Mouse (Mus musculus) megakaryocyte progenitor cell, adult 5-6 weeks (primary cell): ENCODE data around the gene Slc8b1. TPM values are rescaled to one million over a fixed set of nuclear protein-coding genes. Genes with fewer than 3 reads are reported as not detected.
A peak's percentile ranks its signal among the peaks of the same experiment; 100 is the strongest.

ENCODE experiments used
- ATAC-seq: replicated peaks from 2 replicates; pipeline ENCODE4 v1.8.0; 2016; ENCODE audit warnings: mild to moderate bottlenecking, moderate TSS enrichment, inconsistent platforms; ENCODE audit not compliant: poor library complexity
- total RNA-seq, 2 experiments: library from RNA; stranded (forward) in 1 of 2; stranded (reverse) in 1 of 2; fragments of 157-497, 149-512 nt in 1 of 2; fragments of 200-1000 nt in 1 of 2; gene quantifications; 2 replicates each; pipeline versions ENCODE4 v1.2.3 to v1.2.4; 2015 to 2017

The Slc8b1 gene
- total RNA-seq, 2 experiments from 2014 or later = 21.1 to 32.5 TPM

GRCm38 (mm10) chr5:120524736-120525135, 13.8 kb downstream of the Slc8b1 start:
- 0 out of 2 replicates have a peak, but pooled peaks have one; percentile 33 for ATAC-seq

DNA sequence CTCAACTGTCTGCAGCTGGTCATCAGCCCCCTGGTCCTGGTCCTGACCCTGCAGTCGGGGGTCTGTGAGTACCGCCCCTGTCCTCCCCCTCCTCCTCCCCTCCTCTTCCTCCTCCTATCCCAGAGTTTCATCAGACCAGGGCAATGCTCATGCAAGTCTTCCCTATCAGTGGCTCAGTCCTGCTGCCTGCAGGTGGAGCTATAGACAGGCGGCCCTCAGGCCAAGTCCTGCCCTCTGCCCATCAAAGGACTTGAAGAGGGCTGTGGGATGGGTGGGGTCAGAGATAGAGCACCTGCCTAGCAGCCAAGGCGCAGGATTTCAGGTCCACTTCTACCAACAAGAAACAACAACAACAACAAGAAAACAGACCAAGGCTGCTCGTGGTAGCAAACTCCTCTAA, 14.8 kb downstream of the Slc8b1 start:
- peak; percentile 42 for ATAC-seq

DNA sequence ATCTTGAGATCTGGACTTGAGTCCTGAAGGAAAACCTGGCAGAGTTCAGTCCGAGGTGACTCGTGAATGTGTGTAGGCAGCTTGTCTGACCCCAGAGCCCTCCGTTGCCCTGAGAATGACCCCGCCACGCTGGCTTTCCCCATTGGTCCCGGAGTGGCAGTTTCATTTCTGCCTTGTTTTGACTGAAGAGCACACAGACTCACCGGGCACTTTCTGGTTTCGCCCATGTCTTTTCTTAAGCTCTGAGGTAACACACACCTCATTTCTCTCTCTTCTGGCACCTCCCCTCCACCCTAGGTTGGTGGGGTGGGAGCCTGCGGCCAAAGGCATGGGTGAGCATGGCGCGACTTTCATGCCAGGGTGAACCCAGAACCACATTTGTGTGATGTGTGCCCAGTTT, 15.3 kb downstream of the Slc8b1 start:
- ATAC-seq = no peak

- peak; percentile 79 for ATAC-seq
Measured at GRCm38 (mm10) chr5:120527296-120527964, 16.5 kb downstream of the Slc8b1 start.

GRCm38 (mm10) chr5:120531631-120532030, 20.7 kb downstream of the Slc8b1 start:
- ATAC-seq = no peak

- ATAC-seq = no peak
Measured at GRCm38 (mm10) chr5:120534071-120534685, 23.2 kb downstream of the Slc8b1 start.

GRCm38 (mm10) chr5:120534686-120535075, 23.7 kb downstream of the Slc8b1 start:
- no peak for ATAC-seq

- no peak for ATAC-seq
Measured at GRCm38 (mm10) chr5:120536046-120536445, 25.1 kb downstream of the Slc8b1 start.

GRCm38 (mm10) chr5:120536632-120537031, 25.7 kb downstream of the Slc8b1 start:
- no peak for ATAC-seq

GRCm38 (mm10) chr5:120548236-120548850, 37.4 kb downstream of the Slc8b1 start:
- no peak for ATAC-seq

DNA sequence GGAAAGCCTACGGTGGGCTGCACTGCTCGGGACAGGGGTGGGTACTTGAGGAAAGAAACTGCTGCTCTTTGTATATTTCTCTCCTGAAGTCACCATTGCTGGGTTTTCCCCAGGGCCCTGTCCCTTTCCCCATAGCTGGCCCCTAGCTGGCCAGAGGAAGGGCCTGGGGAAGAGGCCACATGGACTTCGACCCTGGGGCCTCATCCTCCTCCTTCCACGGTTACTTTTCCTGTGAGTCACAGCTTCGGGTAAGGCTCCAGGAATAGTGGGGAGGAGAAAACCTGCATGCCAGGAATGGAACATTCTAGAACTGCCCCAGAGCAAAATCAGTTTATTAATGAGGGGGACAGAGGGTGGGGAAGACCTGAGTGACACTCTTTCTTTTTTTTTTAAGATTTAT, 39.2 kb downstream of the Slc8b1 start:
- ATAC-seq = no peak

GRCm38 (mm10) chr5:120550673-120551072, 39.7 kb downstream of the Slc8b1 start:
- no peak for ATAC-seq

GRCm38 (mm10) chr5:120555871-120556270, 44.9 kb downstream of the Slc8b1 start:
- no peak for ATAC-seq

- ATAC-seq = no peak
Measured at GRCm38 (mm10) chr5:120558041-120558440, 47.1 kb downstream of the Slc8b1 start.

DNA sequence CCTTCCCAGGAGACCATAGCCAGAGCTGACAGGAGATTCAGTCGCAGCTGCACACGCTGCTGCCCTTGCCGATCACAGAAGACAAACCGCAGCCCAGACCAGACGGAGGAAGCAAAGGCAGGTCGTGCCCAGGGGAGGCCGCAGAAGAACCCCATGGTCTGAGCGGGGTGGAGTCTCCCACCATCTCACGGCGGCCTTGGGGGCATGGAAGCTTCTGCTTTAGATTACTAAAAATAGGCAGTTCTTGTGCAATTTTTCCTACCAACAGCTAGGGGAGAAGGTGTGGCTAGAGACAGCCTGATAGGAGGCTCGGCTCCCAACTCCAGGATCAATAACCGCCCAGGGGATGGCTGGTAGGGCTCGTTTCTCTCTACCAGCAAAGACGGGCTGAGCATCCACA, 47.8 kb downstream of the Slc8b1 start:
- ATAC-seq = peak; percentile 78

DNA sequence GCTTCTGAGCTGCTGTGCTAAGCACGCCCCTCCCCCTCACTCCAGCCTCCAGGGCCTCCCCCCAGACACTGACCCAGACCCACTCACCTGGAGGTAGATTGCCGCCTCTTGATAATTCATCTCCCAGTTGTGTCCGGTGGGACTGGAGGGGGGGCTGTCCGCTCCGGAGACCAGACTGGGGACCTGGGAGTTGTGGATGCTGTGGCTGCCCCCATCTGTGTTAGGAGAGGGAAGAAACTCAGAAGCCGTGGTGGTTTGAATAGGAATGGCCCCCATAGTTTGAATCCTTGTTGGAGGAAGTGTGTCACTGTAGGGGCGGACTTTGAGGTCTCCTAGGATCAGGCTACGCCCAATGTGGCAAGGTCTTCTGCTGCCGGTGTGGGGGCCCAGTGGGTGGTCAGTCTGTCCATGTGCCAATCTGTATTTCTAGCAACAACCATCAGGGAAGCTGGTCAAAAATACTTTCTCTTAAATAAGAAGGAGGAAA, 49.2 kb downstream of the Slc8b1 start:
- ATAC-seq = peak; percentile 45

GRCm38 (mm10) chr5:120560616-120561311, 49.8 kb downstream of the Slc8b1 start:
- peak; percentile 58 for ATAC-seq

GRCm38 (mm10) chr5:120562956-120563913, 52.3 kb downstream of the Slc8b1 start:
- no peak for ATAC-seq

GRCm38 (mm10) chr5:120563914-120564311, 52.9 kb downstream of the Slc8b1 start:
- no peak for ATAC-seq

GRCm38 (mm10) chr5:120565171-120565905, 54.4 kb downstream of the Slc8b1 start:
- no peak for ATAC-seq
